Mouse (Mus musculus): Measurements from ENCODE around the gene Gm9611. TPM values are rescaled to one million over a fixed set of nuclear protein-coding genes. Genes with fewer than 3 reads are reported as not detected.
"Not testable (repeated sequence)": the region's sequence is repeated elsewhere in the genome, so short reads cannot be mapped to it uniquely, and the experiment has no call there.

The Gm9611 gene
- total RNA-seq (2021): not detected

- intact Hi-C loops (cut with DNase I); DNase-seq: not testable (repeated sequence)
These were observed at the start of gene Gm9611 for GRCm38 (mm10) chr14:42297258-42297657. Gene Gm9611, minus strand, starts transcription at chr14:42297358.

- intact Hi-C loops (cut with DNase I); DNase-seq: not testable (repeated sequence)
These were observed 12.8 kb upstream of the Gm9611 start, which contains the start of gene Gm7995 for GRCm38 (mm10) chr14:42309910-42310309. Gene Gm7995, plus strand, starts transcription at chr14:42310210.

GRCm38 (mm10) chr14:42259948-42260347, 37.2 kb downstream of the Gm9611 start, which contains the start of gene Gm17026:
Gene Gm17026, minus strand, starts transcription at chr14:42260048.
- DNase-seq; intact Hi-C loops (cut with DNase I): not testable (repeated sequence)

Small RNA genes within 50 kb of the gene (microRNA-seq; reads per million reads assigned to microRNA genes)
- gene Gm25208 (0 reads per million in 2 experiments), gene Gm25892 (0 reads per million in 2 experiments)

Other genes with a start within 250 kb of the Gm9611 start
- gene Gm7951, start 180.0 kb downstream of the Gm9611 start, total RNA-seq (2021): not detected
- not detected for gene Gm17027, start 134.7 kb downstream of the Gm9611 start, total RNA-seq (2021)
- gene Gm3573, start 106.6 kb downstream of the Gm9611 start, total RNA-seq (2021): not detected
- gene Gm17026, start 37.3 kb downstream of the Gm9611 start, total RNA-seq (2021): not detected
- not detected for gene Gm7995, start 12.9 kb upstream of the Gm9611 start, total RNA-seq (2021)
- not detected for gene Gm8005, start 142.3 kb upstream of the Gm9611 start, total RNA-seq (2021)
- not detected for gene Gm8011, start 166.5 kb upstream of the Gm9611 start, total RNA-seq (2021)
- not detected for gene Gm8020, start 205.0 kb upstream of the Gm9611 start, total RNA-seq (2021)
- gene Gm8024, start 226.9 kb upstream of the Gm9611 start, total RNA-seq (2021): not detected